Mouse (Mus musculus) effector memory CD4-positive, alpha-beta T cell, adult 7 months (primary cell): ENCODE data around the gene Ttc29. TPM values are rescaled to one million over a fixed set of nuclear protein-coding genes. Genes with fewer than 3 reads are reported as not detected.

ENCODE experiments used
- polyA plus RNA-seq: library from polyadenylated mRNA; unstranded; fragments of 100-300 nt; shearing (Covaris generic); gene quantifications from one replicate; pipeline ENCODE4 v1.2.1, GENCODE M21; 2017

Ttc29 gene
- not detected for polyA plus RNA-seq

GRCm38 (mm10) chr8:78213074-78213473, at the start of gene Ttc29:
Gene Ttc29 (plus strand): TSS chr8:78213297.

GRCm38 (mm10) chr8:78436071-78436651, 223.1 kb downstream of the Ttc29 start, which contains the start of gene Pou4f2:
Gene Pou4f2 (minus strand): TSS chr8:78436645.

Other genes starting within 250 kb of the Ttc29 start
- 0.12 TPM for gene Pou4f2, start 223.3 kb downstream of the Ttc29 start, polyA plus RNA-seq